Mouse (Mus musculus) small intestine, adult 2 months (tissue): Measurements from ENCODE around the gene Golph3l.
A peak's percentile ranks its signal among the peaks of the same experiment; 100 is the strongest.

Source experiments
- CTCF ChIP-seq: fragments of 200-500 bp; IDR thresholded peaks from 2 replicates; pipeline ENCODE4 v1.5.1; 2012; ENCODE audit warnings: low read depth, mild to moderate bottlenecking, control low read depth, inconsistent platforms, low read length, moderate library complexity, mixed read lengths; ENCODE audit not compliant: insufficient replicate concordance, insufficient read length; ENCODE audit errors: extremely low read depth
- POLR2A ChIP-seq: fragments of 200-500 bp; IDR thresholded peaks from 2 replicates; pipeline ENCODE4 v1.6.1; 2012; ENCODE audit warnings: low read depth, mild to moderate bottlenecking, control low read depth, inconsistent platforms, low read length, moderate library complexity

- TF ChIP-seq CTCF, result peak; percentile 59; the same call in 1 of the 2 replicates
- TF ChIP-seq POLR2A, result no peak
Observed at GRCm38 (mm10) chr3:95632648-95633588, 44.2 kb downstream of the Golph3l start.
